Mouse (Mus musculus) megakaryocyte-erythroid progenitor cell, adult 5-6 weeks (primary cell): Measurements from ENCODE around the gene Csnk2a2. TPM values are rescaled to one million over a fixed set of nuclear protein-coding genes. Genes with fewer than 3 reads are reported as not detected.

Experiments used
- ATAC-seq: replicated peaks from 2 replicates; pipeline ENCODE4 v1.8.0; 2016; ENCODE audit warnings: mild to moderate bottlenecking, inconsistent platforms; ENCODE audit not compliant: severe bottlenecking, poor library complexity, low FRiP score, low TSS enrichment
- total RNA-seq, 2 experiments: library from RNA; stranded (forward) in 1 of 2; stranded (reverse) in 1 of 2; fragments of 200-1000, 215-1000 nt in 1 of 2; fragments of >200 nt in 1 of 2; fragmentation: Nextera tagmentation in 1 of 2; gene quantifications; 2 replicates each; pipeline ENCODE4 v1.2.3; 2014 to 2017

Gene Csnk2a2
- total RNA-seq, 2 experiments from 2014 or later = 32.9 to 77.7 TPM

DNA sequence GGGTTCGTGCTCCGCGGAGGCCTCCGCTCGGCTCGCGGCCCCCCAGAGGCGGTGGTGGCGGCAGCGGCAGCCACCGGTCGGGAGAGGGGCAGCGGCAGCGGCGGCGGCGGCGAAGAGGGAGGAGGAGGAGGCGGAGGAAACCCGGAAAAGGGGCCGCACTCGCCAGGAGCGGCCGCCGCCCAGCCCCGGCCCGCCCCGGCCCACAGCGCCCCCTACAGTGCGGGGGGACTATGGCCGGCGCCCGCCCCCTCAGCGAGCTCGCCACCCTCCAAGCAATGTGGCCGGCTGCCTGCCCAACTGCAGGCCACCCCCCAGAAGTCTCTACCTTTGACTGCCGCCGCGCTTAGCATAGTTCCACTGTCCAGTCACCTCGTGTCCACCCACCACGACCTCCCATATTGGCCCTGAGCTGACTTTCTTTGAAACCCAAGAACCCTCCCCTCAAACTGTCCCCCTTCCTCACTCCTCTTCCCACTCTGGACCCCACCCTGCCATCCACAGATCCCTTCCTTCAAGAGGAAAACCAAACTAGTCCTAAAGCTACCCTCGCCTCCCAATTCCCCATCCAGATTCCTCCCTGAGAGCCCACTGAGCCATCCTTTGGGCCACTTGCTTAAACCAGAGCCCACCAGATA is 1.0 kb downstream of the Csnk2a2 start:
- ATAC-seq = peak; percentile 88

DNA sequence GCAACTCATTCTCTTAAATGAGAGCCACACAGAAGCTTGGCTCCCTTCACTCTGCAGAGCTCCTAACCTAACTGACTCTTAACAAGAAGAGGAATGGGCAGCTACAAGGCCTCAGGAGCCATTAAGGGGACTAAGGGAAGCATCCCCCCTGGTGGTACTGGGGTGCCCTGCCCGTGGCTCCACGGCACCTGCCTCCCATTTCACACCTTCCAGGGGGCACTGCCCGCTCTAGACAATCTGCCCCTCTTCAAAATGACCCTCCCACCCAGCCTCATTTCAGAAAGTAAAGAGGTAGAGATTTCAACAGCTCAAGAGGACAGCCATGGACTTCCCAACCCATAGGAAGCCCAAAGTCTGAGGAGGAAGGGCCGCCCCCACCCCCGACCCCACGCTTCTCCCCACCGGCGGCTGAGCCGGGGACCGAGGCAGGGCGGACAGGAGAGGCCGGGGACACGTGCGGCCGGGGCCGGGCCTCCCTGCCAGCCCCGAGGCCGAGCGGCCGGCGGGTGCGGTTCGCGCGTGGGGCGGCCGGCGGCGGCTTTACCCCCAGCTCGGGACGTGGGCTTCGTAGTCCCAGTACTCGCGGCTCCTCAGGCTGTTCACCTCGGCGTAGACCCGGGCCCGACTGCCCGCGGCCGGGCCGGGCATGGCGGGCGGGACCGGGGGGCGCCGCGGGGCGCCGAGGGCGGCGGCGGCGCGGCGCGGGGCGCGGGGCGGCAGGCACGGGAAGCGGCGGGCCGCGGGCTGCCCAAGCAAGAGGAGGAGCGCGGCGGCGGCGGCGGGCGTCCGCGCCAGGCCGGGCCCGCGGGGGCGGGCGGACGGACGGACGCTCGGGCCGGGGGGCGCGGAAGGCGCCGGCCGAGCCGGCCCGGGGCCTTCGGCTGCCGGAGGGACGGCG is 1.8 kb downstream of the Csnk2a2 start:
- ATAC-seq = peak; percentile 58; the same call in 1 of the 2 replicates

DNA sequence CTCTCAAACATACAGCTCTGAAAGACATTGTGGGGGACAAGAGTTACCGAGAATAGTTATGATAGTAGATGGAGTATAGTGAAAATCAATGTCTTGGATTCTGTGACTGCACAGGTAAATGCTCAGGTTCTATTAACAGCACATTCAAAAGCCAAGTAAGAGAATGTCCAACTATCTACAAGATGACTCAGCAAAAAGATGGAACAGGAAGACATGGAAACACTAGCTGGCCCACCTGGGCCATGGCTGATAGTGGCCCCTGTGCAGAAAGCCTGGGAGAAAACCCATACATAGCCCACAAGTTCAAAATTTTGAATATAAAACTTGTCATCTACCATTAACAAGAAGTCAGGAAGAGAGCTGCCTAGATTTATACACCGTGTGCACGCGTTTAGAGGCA is 19.8 kb downstream of the Csnk2a2 start:
- no peak for ATAC-seq

DNA sequence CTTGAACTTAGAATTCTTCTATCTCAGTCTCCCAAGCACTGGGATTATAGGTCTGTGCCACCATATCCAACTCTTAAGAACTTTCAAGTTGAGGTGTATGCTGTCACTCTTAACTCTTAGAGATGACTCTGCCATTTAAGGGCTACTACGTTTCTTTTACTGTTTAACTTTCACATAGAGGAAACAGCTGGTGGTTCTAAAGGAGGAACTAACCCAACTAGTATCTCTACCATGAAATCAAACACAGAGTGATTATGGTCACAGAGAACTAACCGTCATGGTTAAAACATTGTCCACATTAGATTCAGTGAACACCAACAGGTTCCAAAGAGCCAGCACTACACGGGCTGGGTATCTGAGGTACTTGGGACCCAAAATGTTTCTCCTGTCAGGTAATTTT is 20.8 kb downstream of the Csnk2a2 start:
- ATAC-seq = no peak

DNA sequence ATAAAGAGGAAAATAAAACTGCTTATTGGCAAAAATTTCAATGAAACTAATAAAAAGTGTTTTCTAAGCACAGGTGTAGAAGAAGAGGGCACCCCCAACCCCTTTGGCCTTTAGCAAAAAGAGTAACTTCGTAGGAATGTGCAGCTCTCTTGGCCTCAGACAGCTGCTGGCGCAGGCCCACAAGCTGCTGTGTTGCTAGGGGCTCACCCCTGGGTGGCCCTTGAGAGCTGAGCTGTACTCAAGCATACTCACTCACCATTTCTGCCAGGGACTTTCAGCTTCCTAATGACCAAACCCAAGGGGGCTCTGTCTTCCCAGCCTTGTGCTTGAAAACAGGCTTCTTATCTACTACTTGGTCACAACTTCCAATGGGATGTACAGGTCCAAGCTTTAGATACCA is 23.3 kb downstream of the Csnk2a2 start:
- no peak for ATAC-seq

DNA sequence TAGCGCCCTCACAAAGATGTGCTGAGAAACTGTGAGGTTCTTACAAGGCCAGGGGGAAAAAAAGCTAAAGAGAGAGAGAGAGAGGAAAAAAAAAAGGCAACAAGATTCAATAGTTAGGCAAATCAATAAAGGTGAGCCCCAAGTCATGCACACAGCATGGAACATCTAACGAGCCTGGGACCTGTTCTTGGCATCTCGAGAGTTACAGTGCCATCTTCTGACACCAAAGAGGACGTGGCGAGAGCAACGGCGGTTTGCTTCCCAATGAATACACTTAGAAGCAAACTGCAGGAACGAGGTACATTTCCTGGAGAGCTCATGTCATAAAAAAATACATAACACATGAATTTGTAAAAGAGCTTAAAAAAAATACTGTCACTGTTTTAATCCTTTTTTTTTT is 37.3 kb downstream of the Csnk2a2 start:
- ATAC-seq = no peak

DNA sequence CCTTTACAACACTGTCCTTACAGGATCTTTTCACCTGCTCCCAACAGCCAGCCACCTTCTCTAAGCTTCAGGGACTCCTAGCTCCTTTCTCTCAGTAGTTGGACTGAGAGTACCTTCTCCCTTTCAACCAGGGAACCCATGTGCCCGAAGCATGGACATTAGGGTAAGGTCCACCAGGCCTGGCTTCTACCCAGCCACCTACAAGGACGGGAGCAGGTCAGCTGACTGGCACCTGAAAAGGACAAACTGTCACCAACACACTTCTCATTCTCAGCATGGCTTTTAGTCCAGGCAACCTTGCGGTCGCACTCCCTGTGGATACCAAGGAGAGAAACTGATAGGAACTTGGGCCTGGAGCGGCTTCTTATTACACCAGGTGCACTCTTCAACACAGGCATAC is 39.6 kb downstream of the Csnk2a2 start:
- ATAC-seq = no peak

DNA sequence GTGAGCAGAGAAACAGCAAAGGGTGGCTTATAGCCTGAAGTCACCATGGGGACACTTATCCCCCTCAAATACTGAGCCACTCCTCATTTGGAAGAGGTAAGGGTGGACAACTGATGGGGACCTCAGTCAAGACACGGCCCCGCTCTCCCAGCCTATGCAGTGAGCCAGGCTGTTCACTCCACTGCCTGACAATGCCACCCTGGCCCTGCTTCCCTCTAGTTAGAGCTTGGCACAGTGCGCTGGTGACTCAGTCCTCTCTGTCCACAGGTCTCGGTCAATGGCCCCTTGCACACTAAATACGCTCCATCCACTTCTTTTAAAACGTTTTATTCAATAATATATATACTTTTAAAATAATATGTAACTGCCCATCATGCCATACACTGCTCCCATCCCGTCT is 42.2 kb downstream of the Csnk2a2 start:
- ATAC-seq = no peak

DNA sequence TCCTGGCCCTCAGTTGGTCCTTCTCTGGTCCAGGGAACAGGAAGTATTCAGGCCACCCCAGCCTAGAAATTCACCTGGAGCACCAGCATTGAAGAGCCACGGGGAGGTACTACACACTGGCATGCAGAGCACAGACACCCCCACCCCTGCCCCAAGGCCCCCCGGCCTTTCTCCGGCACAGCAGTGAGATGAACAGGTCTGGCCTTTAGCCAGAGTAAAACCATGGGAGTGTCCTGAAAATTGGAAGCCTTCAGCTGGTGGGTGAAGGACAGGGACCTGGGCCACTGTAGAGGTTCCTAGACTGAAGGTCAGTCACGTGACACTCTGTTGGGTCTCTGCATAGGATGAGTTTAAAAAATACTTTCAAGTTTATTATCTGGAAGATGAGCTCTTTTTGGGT is 44.8 kb downstream of the Csnk2a2 start:
- no peak for ATAC-seq

DNA sequence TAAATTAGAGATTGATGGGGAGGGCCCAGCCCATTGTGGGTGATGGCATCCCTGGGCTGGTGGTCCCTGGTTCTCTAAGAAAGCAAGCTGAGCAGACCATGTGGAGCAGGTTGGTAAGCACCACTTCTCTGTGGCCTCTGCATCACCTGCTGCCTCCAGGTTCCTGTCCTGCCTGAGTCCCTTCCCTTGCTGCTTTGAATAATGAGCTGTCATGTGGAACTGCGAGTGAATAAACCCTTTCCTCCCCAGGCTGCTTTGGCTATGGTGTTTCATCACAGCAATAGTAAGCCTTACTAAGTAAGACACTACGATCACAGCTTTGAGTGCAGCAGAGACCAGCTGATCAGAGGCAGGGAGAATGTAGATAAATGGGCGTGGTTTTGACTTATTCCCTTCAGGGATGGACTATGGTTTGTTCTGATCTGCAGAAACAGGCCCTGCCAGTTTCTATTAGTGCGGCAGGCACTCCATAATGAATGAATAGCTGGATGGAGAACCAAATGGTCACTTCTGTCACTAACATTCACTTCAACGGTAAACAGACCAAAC is 48.3 kb downstream of the Csnk2a2 start:
- ATAC-seq = peak; percentile 63

DNA sequence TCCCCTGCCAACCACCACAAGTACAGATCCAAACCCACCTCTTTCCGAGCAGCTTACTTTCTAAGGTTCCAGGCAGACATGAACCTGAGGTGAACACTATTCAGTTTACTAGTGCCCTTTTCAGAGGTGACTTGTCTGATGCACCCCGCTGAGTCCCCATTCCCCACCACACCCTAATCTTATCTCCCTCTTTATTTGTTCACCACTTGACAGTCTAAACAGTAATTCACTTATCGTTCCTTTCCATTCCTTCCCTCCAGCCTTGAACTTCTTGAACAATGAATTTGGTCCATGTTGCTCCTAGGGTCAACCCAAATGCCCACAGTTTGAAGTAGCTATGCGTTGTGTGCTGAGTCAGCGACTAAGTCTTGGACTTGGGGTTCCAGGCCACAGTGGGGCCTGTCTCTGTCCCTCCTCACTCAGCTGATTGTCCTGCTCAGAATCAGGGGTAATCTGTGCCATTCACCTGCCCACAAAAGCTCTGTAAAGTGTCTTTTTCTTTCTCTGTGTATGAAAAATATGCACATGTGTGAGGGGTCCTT is 49.6 kb downstream of the Csnk2a2 start:
- peak; percentile 62 for ATAC-seq

DNA sequence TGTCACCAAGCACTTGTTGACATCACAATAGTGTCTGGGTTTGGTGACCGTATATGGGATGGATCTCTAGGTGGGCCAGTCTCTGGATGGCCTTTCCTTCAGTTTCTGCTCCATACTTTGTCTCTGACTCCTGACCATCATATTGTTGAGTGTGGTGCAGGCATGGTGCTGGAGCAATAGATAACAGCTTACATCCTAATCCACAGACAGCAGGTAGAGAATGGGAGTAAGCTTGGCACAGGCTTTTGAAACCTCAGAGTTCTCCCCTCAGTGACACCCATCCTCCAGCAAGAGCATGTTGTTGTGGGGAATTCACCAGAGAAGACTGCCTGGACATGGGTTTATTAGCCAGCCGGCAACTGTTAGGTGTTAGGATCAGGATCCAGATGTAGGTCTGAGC is 50.4 kb downstream of the Csnk2a2 start:
- peak; percentile 58 for ATAC-seq

DNA sequence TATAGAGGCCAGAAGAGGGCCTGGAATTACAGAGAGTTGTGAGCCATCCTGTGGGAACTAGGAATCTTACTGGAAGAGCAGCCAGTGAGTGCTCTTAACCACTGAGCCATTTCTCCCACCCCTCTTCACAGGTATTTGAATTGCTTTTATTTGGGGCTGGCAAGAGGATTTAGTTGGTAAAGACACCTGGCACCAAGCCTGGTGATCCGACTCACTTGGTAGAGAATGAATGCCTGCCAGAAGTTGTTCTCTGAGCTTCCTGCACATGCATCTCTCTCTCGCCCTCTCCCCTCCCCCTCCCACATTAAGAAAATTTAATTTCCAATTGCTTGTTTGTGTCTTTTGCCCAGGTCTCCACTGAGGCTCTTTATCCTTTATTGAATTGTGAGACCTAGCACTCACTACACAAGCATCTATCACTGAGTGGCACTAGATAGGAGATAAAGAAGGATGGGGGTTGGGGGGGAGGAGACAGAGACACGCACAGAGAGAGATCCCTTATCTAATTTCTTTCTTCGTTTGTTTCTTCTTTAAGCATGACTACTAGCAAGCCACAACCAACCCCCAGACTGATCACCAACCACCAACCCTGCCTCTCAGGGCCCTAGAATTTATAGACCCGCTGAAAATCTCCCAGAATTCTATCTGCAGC is 52.4 kb downstream of the Csnk2a2 start:
- no peak for ATAC-seq

DNA sequence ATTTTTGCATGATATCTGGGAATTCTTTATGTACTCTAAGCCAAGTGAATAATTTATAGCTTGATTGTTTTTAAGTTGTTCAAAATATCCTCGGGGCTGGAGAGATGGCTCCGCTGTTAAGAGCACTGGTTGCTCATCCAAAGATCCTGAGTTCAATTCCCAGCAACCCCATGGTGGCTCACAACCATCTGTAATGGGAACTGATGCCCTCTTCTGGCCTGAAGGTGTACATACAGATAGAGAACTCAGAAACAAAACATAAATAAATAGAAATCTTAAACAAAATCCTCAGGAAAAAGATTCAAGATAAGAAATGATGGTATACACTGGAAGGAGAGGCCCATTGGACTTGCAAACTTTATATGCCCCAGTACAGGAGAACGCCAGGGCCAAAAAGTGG is 53.9 kb downstream of the Csnk2a2 start:
- no peak for ATAC-seq

DNA sequence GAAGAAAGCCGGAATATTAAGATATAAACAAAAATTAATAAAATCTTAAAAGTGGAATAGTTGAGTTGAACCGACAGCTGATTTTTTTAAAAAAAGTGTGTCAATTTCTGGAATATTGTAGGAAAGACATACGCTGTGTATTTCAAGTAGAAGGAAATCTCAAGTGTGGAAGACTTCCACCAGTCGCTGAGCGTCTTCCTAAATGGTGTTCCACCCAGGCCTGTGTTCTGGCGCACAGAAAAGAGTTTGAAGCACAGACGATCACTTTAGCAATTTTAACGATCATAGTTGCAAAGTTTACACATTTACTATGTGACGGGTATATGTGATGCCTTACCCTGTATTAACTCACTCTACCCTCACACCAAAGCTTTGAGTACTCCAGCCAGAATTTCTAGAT is 54.4 kb downstream of the Csnk2a2 start:
- no peak for ATAC-seq

DNA sequence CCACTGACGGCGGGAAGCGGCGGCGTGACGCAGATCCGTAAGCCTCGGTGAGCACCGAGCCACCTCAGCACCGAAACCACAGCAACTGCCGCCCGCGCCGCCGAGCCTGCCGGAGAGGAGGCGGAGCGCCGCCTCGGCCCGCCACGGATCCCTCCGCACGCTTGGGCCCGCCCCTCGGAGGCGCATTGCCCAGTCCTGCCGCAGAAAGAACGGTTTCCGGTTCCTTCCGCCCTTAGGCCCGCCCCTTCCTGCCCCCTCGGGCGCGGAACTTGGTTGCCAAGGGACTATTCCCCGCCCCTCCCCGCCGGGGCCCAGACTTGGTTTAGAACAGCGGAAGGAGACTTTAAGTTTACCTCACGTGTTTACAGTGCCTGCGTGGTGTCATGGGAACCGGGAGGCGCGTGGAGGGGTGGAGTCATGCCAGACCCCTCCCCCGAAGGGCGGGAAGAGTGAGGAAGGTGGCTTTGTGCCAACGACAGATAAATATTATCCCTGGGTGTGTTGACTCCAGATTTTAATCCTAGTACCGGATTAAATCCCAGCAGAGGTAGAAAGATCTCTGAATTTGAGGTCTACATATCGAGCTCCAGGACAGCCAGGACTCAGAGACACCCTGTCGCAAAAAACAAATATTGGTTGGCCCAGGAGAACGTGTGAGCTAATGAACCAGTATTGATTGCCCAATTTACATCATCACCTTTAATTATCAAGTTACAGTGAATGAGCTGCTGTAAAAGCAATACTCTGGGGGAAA is 55.0 kb downstream of the Csnk2a2 start, which contains the start of gene Cfap20:
Gene Cfap20 (minus strand): TSS at position 184 of the 754 bp plus-strand sequence.
- ATAC-seq = peak; percentile 96

DNA sequence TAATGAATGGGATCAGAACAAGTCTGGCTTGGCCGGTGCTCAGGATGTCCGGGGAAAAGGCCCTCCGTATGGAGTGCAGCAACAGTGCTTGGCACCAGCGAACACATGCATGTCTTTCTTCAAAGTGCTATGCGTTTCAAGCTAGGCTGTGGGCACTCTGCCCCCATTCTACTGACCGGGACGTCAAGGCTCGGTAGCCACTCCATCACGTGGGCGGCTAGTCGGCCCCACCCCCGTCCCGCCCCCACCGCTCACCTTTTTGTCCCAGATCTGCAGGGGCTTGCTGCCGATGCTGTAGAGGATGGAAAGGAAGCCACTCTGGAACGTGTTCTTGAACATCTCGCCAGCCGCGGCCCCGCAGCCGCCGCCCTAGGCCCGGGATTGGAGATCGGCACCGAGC is 55.6 kb downstream of the Csnk2a2 start:
- no peak for ATAC-seq

DNA sequence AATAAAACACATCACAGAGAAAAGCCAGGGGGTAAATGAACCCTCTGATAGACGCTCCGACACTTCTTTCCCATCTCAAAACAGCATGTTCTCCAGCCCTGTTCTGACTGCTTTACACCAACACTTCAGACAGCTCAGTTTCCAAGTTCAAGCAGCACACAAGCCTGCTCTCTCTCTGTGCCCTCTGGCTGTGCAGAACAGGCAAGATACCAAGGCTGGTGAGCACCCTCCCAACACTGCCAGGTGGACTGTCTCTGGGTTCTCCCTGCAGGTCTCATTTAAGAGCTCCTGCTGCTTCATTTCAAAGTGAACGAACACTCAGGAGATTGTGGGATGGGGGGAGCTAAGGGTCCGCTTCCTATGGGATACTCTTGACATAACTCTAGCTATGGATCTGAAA is 56.7 kb downstream of the Csnk2a2 start:
- no peak for ATAC-seq

DNA sequence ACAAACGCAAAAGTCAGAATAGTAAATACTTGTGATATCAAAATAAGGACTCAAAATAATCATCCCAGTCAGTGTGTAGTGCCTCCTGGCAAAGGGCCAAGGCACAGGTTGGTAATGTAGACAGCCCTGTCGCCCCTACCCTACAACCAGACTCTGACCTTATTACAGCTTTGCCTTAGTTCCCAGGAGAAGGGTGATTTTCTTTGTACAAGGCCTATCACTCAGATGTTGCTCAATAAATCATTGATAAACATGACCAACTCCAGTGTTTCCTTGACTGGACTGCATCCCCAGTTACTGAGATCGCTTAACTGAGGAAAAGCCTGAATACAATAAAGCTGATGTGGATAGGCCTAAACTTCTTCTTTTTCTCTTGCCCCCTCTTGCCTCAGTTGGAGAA is 57.4 kb downstream of the Csnk2a2 start:
- no peak for ATAC-seq
